8 mouse cellular contexts compared by ENCODE assay signal in the genomic region with DNA sequence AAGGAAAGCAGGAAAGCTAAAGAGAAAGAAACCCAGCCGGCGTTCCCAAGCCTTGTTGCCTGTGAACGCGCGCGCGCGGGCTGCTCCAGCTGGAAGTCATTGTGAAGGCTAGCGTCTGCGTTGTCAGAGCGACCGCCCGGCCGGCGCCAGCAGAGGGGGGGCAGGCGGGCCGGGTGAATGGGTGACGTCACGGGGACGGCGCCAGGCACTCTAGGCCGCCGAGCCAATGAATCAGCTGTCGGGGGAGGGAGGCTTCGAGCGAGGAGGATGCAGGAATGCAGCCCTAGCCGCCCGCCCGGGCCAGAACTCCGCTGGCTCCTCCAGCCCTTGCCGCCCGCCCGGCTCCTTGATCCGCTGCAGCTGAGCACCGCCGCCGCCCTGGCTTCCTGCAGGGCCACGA. TPM values are rescaled to one million over a fixed set of nuclear protein-coding genes. Genes with fewer than 3 reads are reported as not detected.
DNase-seq lines count a peak whose midpoint lies in the region; ATAC-seq and TF ChIP-seq lines count a peak whose summit lies in the region.

No protein-coding gene starts in this region.

- no peaks in the 10 kb centered on the region for H3K36me3 ChIP-seq in E14TG2a.4 (ENCODE audit: insufficient read depth, low read length)
- no peaks in the 10 kb centered on the region for H3K36me3 ChIP-seq in forebrain, embryonic 15.5 days
- H3K36me3 ChIP-seq in heart, postnatal 0 days (replicated peaks; ENCODE audit: control insufficient read depth, insufficient read depth, low read length) = no peaks in the 10 kb centered on the region
- H3K36me3 ChIP-seq in liver, embryonic 11.5 days (ENCODE audit: control insufficient read depth, insufficient read depth, low read length) = no peaks in the 10 kb centered on the region
- H3K36me3 ChIP-seq in testis, adult 2 months (ENCODE audit: control insufficient read depth, insufficient read depth, low read length) = no peaks in the 10 kb centered on the region

- peaks cover 26% of the 10 kb centered on the region for H3K27me3 ChIP-seq in E14TG2a.4 (ENCODE audit: insufficient read depth, low read length)
- no peaks in the 10 kb centered on the region for H3K27me3 ChIP-seq in forebrain, embryonic 15.5 days
- H3K27me3 ChIP-seq in heart, postnatal 0 days (ENCODE audit: control insufficient read depth, insufficient read depth, low read length) = no peaks in the 10 kb centered on the region
- H3K27me3 ChIP-seq in liver, embryonic 11.5 days (replicated peaks; ENCODE audit: control insufficient read depth, insufficient read depth, low read length) = no peaks in the 10 kb centered on the region; the same call in 1 of the 2 replicates
- H3K27me3 ChIP-seq in testis, adult 2 months (ENCODE audit: control insufficient read depth, insufficient read depth, low read length) = no peaks in the 10 kb centered on the region

- peak overlapping the region; percentile 85 for H3K27ac ChIP-seq in forebrain, embryonic 15.5 days (replicated peaks)
- peak overlapping the region; percentile 78 for H3K27ac ChIP-seq in heart, postnatal 0 days (ENCODE audit: low read depth)
- peak overlapping the region; percentile 74 for H3K27ac ChIP-seq in liver, embryonic 11.5 days (ENCODE audit: low read depth, low read length)
- no peak overlapping the region for H3K27ac ChIP-seq in testis, adult 2 months (ENCODE audit: control insufficient read depth, insufficient read depth, low read depth, low read length)

- no peak for TF ChIP-seq CTCF in E14TG2a.4 (conservative IDR thresholded peaks at IDR 0.05; ENCODE audit: low read length)
- no peak for TF ChIP-seq CTCF in heart, postnatal 0 days (IDR thresholded peaks at IDR 0.05; ENCODE audit: low read depth)
- TF ChIP-seq CTCF in testis, adult 2 months (IDR thresholded peaks at IDR 0.05; ENCODE audit: control insufficient read depth, insufficient read depth, insufficient replicate concordance, low read depth, low read length) = no peak

- H3K9ac ChIP-seq in forebrain, embryonic 15.5 days (replicated peaks) = peak overlapping the region; percentile 51
- H3K9ac ChIP-seq in heart, postnatal 0 days (replicated peaks; ENCODE audit: low read depth, low read length) = no peak overlapping the region; the same call in 1 of the 2 replicates
- peak overlapping the region; percentile 56 for H3K9ac ChIP-seq in liver, embryonic 11.5 days (ENCODE audit: low read depth, low read length)

- H3K4me3 ChIP-seq in E14TG2a.4 (replicated peaks; ENCODE audit: low read length) = peak overlapping the region; percentile 71
- peak overlapping the region; percentile 51 for H3K4me3 ChIP-seq in forebrain, embryonic 15.5 days
- peak overlapping the region; percentile 37 for H3K4me3 ChIP-seq in heart, postnatal 0 days (ENCODE audit: low read depth, low read length)
- H3K4me3 ChIP-seq in liver, embryonic 11.5 days (ENCODE audit: low read depth, low read length) = peak overlapping the region; percentile 40
- H3K4me3 ChIP-seq in testis, adult 2 months (ENCODE audit: control insufficient read depth, low read depth, low read length) = peak overlapping the region; percentile 79

- no peak for TF ChIP-seq POLR2A in testis, adult 2 months (IDR thresholded peaks at IDR 0.05; ENCODE audit: control insufficient read depth, low read depth, low read length)

- under 1% methylated on average over 37 of the region's 38 CpGs for WGBS in forebrain, embryonic 15.5 days
- WGBS in heart, postnatal 0 days = 1% methylated on average over 31 of the region's 38 CpGs
- WGBS in liver, embryonic 11.5 days = under 1% methylated on average over 31 of the region's 38 CpGs

- TF ChIP-seq EP300 in heart, postnatal 0 days (IDR thresholded peaks at IDR 0.05; ENCODE audit: low read depth) = peak; percentile 70; the same call in 1 of the 2 replicates

- peak overlapping the region; percentile 76 for H3K4me2 ChIP-seq in forebrain, embryonic 15.5 days (replicated peaks)
- peak overlapping the region; percentile 63 for H3K4me2 ChIP-seq in heart, postnatal 0 days (ENCODE audit: low read depth, low read length)
- peak overlapping the region; percentile 66 for H3K4me2 ChIP-seq in liver, embryonic 11.5 days

- peaks cover 39% of the 10 kb centered on the region for H3K4me1 ChIP-seq in E14TG2a.4 (replicated peaks; ENCODE audit: low read depth, low read length)
- H3K4me1 ChIP-seq in forebrain, embryonic 15.5 days = peaks cover 31% of the 10 kb centered on the region
- peaks cover 8% of the 10 kb centered on the region for H3K4me1 ChIP-seq in heart, postnatal 0 days (ENCODE audit: control insufficient read depth, insufficient read depth)
- H3K4me1 ChIP-seq in liver, embryonic 11.5 days (replicated peaks; ENCODE audit: control insufficient read depth, insufficient read depth, low read length) = peaks cover 4% of the 10 kb centered on the region
- peaks cover 4% of the 10 kb centered on the region for H3K4me1 ChIP-seq in testis, adult 2 months (ENCODE audit: control insufficient read depth, insufficient read depth, low read length)

- DNase-seq in cerebellum, adult 11 months = peak; percentile 82
- DNase-seq in heart, postnatal 0 days (ENCODE audit: low spot score) = peak; percentile 96
- DNase-seq in kidney, postnatal 25 days = peak; percentile 96 to 98
- DNase-seq in liver, embryonic 11.5 days (ENCODE audit: low spot score) = peak; percentile 85
- DNase-seq in neural tube, embryonic 10.5 days (ENCODE audit: extremely low spot score, low spot score) = peak; percentile 95

- ATAC-seq in forebrain, embryonic 15.5 days (replicated peaks) = peak; percentile 97
- ATAC-seq in heart, postnatal 0 days (ENCODE audit: insufficient read depth, low read depth) = peak; percentile 100
- peak; percentile 92 for ATAC-seq in liver, embryonic 11.5 days (replicated peaks; ENCODE audit: low FRiP score)

- H3K9me3 ChIP-seq in E14TG2a.4 (ENCODE audit: low read length) = no peaks in the 10 kb centered on the region
- H3K9me3 ChIP-seq in forebrain, embryonic 15.5 days = no peaks in the 10 kb centered on the region
- H3K9me3 ChIP-seq in heart, postnatal 0 days (replicated peaks; ENCODE audit: control insufficient read depth, low read length) = no peaks in the 10 kb centered on the region
- H3K9me3 ChIP-seq in liver, embryonic 11.5 days (ENCODE audit: control insufficient read depth, low read length) = no peaks in the 10 kb centered on the region

RNA-seq across cellular contexts. Expression of a gene that starts 33.3 kb away (rescaled TPM):
- polyA plus RNA-seq in forebrain, embryonic 15.5 days (2015; fragmentation: Nextera tagmentation; extraction: Ambion mirVana) = 115 and 126 TPM in 2 replicates
- total RNA-seq in heart, postnatal 0 days (2014; rRNA removed; ENCODE audit: low replicate concordance) = 1.9 and 3.5 TPM in 2 replicates
- 1.3 and 1.4 TPM in 2 replicates for polyA plus RNA-seq in heart, postnatal 0 days (2015; fragmentation: Nextera tagmentation; extraction: Ambion mirVana)
- 1.2 and 1.6 TPM in 2 replicates for polyA plus RNA-seq in liver, embryonic 11.5 days (2014; fragmentation: Nextera tagmentation; extraction: Ambion mirVana)
- polyA plus RNA-seq in testis, adult 2 months (2012; rRNA removed) = 13.2 and 15.0 TPM in 2 replicates
